Mouse (Mus musculus) testis, adult 2 months (tissue): Measurements from ENCODE around the gene C7. TPM values are rescaled to one million over a fixed set of nuclear protein-coding genes. Genes with fewer than 3 reads are reported as not detected.
A peak's percentile ranks its signal among the peaks of the same experiment; 100 is the strongest.
"Not testable (repeated sequence)": the region's sequence is repeated elsewhere in the genome, so short reads cannot be mapped to it uniquely, and the experiment has no call there.

Experiments
- H3K27ac ChIP-seq: fragments of 200-500 bp; 2 replicates; pipeline ENCODE4 v1.5.1; 2012; ENCODE audit warnings: low read depth, low read length; ENCODE audit not compliant: control insufficient read depth, insufficient read depth
- H3K27me3 ChIP-seq: fragments of 200-500 bp; 2 replicates; pipeline ENCODE4 v1.6.1; 2012; ENCODE audit warnings: mild to moderate bottlenecking, low read length, moderate library complexity; ENCODE audit not compliant: control insufficient read depth, insufficient read depth
- H3K36me3 ChIP-seq: fragments of 200-500 bp; 2 replicates; pipeline ENCODE4 v1.6.1; 2012; ENCODE audit warnings: mild to moderate bottlenecking, low read length; ENCODE audit not compliant: control insufficient read depth, insufficient read depth
- H3K4me1 ChIP-seq: fragments of 200-500 bp; 2 replicates; pipeline ENCODE4 v1.6.1; 2012; ENCODE audit warnings: low read length; ENCODE audit not compliant: control insufficient read depth, insufficient read depth
- H3K4me3 ChIP-seq: fragments of 200-500 bp; 2 replicates; pipeline ENCODE4 v1.5.1; 2012; ENCODE audit warnings: low read depth, mild to moderate bottlenecking, low read length, moderate library complexity, mixed read lengths; ENCODE audit not compliant: control insufficient read depth
- CTCF ChIP-seq: fragments of 200-500 bp; IDR thresholded peaks from 2 replicates; pipeline ENCODE4 v1.5.1; 2012; ENCODE audit warnings: low read depth, mild to moderate bottlenecking, inconsistent platforms, low read length, moderate library complexity; ENCODE audit not compliant: control insufficient read depth, insufficient read depth, insufficient replicate concordance
- POLR2A ChIP-seq: fragments of 200-500 bp; IDR thresholded peaks from 2 replicates; pipeline ENCODE4 v1.6.1; 2012; ENCODE audit warnings: low read depth, mild to moderate bottlenecking, inconsistent platforms, low read length, moderate library complexity; ENCODE audit not compliant: control insufficient read depth
- polyA plus RNA-seq: library from polyadenylated mRNA; depleted of rRNA; stranded (reverse); fragments of >200 nt; gene quantifications from 2 replicates; pipeline ENCODE4 v1.2.3, GENCODE M21; 2012; rRNA removed

Gene C7
- polyA plus RNA-seq, 1 experiment = 18.0 TPM

DNA sequence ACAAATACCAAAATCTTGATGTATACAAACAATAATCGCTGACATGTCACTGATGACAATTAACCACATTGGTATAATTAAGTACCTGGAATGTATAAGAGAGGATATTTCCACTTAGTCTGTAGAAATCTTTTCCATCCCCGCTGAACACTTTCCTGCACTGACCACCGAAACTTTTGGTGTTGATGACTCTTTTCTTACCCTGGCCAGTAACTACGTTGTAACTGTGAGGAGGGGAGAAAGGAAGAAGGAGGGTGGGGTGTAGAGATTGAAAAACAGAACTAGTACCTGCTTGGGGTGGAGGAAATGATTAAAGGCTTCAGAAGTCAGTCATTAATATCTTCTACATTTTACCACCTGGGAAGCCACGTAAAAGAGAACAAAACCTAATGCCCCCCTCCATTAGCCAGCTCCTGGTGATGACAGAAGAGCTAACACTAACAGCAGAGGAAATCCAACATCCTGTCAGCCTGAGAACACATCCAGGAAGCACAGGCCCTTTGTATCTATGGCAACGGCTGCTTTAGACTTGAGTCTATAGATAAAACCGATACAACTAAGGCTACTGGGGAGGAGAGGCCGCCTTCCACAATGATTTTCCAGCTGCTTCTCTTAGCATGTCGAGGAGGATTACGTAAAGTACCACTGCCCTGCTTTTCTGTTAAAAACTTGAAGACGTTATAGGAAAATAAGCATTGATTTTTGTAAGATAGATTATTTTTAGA, 17.8 kb downstream of the C7 start:
- Histone ChIP-seq H3K36me3 (no peaks in the 10 kb centered on the region), H3K27ac (no peak overlapping the region), H3K27me3 (no peaks in the 10 kb centered on the region), H3K4me1 (no peaks in the 10 kb centered on the region), H3K4me3 (peak overlapping the region; percentile 46)
- no peak for TF ChIP-seq CTCF
- no peak for TF ChIP-seq POLR2A

DNA sequence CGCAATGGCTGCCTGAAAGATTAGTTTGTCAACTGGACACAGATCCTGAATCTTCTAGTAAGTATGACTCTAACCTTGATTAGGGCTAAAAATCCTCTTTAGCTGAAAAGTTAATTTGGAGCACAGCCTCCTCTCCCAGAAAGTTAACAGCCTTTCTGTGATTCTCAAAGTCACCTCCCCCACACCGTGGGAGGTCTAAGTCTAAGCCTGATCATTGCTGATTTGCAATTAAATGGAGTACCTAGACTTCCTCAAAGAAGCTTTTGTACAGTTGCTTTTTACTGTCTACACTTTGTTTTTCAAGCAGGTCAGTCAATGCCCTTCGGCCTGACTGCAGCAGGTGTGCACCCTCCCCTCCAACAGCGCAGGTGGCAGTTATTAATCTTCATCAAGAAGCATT, 34.3 kb downstream of the C7 start:
- TF ChIP-seq CTCF (no peak), POLR2A (no peak)
- H3K4me3 ChIP-seq = no peak overlapping the region
- no peaks in the 10 kb centered on the region for H3K4me1 ChIP-seq
- H3K36me3 ChIP-seq = no peaks in the 10 kb centered on the region
- no peak overlapping the region for H3K27ac ChIP-seq
- H3K27me3 ChIP-seq = no peaks in the 10 kb centered on the region

GRCm38 (mm10) chr15:5023479-5024265, 39.9 kb downstream of the C7 start:
- not testable (repeated sequence) for H3K27me3 ChIP-seq, H3K4me1 ChIP-seq, H3K27ac ChIP-seq, H3K36me3 ChIP-seq
- peak overlapping the region; percentile 46 for H3K4me3 ChIP-seq

DNA sequence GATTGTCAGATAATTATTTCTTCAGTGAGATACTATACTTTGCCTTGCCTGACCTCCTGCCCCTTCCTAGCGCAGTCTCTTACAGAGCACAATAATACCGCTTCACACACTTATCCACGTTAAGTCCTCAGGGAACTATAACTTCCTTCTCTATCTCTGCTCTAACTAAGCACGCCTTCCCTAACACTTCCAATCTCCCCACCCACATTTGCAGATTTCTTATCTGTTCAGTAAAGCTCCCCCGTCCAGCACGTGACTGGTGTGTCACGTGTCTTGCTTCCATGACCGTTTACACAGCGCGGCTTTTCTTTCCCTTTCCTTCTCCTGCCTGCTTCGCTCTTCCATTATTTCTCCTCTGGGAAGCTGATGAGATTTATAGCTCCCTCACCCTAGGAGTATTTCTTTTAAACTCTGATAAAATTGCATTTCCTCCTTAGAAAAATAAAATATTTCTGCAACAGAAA, 53.9 kb downstream of the C7 start:
- H3K4me1 ChIP-seq = no peaks in the 10 kb centered on the region; the same call in 1 of the 2 replicates
- no peak overlapping the region for H3K27ac ChIP-seq
- no peaks in the 10 kb centered on the region for H3K36me3 ChIP-seq
- no peaks in the 10 kb centered on the region for H3K27me3 ChIP-seq
- H3K4me3 ChIP-seq = peak overlapping the region; percentile 69; the same call in 1 of the 2 replicates
- TF ChIP-seq CTCF (no peak), POLR2A (peak; percentile 20; the same call in 1 of the 2 replicates)

DNA sequence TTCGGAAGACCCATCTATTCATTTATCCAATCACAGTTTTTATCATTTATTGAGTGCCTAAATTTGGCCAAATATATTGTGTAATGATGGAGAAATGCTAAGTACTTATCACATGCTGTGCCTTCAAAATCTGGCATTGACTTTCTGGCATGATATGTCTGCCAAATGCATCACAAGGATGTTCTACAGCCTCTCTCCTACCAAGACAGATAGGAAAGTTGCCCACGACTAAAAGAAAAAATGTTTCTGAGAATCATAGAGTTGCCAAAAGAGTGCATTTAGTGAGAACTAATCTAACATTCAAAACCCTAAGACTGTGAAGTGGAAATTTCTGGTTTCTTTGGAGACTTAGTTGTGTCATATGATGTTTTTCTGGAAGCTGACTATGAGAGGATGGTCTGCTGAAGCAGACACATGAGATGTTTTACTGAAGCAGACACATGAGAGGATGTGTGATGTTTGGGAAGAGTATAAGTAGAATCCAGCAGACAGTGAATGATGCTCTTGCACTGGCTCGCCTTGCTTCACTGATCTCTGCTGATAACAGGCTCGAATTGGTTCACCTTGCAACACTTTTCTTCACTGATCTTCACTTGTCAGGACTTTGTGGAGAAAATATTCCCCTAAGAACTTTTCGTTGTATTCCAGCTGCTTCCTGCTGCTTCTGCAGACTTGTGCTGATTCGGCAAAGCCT, 59.9 kb downstream of the C7 start:
- Histone ChIP-seq H3K4me3 (no peak overlapping the region), H3K27ac (no peak overlapping the region), H3K4me1 (no peaks in the 10 kb centered on the region), H3K36me3 (no peaks in the 10 kb centered on the region; the same call in 1 of the 2 replicates), H3K27me3 (no peaks in the 10 kb centered on the region)
- TF ChIP-seq CTCF (no peak), POLR2A (no peak)

GRCm38 (mm10) chr15:5002903-5003302, 60.6 kb downstream of the C7 start:
- H3K36me3 ChIP-seq = no peaks in the 10 kb centered on the region; the same call in 1 of the 2 replicates
- no peak overlapping the region for H3K4me3 ChIP-seq
- H3K27me3 ChIP-seq = no peaks in the 10 kb centered on the region
- no peak overlapping the region for H3K27ac ChIP-seq
- no peak for TF ChIP-seq CTCF
- no peak for TF ChIP-seq POLR2A
- H3K4me1 ChIP-seq = no peaks in the 10 kb centered on the region

GRCm38 (mm10) chr15:4973355-4973754, 90.2 kb downstream of the C7 start:
- Histone ChIP-seq H3K36me3 (no peaks in the 10 kb centered on the region), H3K27ac (no peak overlapping the region), H3K4me3 (no peak overlapping the region), H3K4me1 (no peaks in the 10 kb centered on the region), H3K27me3 (no peaks in the 10 kb centered on the region)
- TF ChIP-seq CTCF (no peak), POLR2A (no peak)

Other genes starting within 250 kb of the C7 start
- gene Mroh2b, start 165.0 kb downstream of the C7 start, polyA plus RNA-seq = 292 and 312 TPM in 2 replicates
- 4.2 and 4.8 TPM in 2 replicates for gene Card6, start 44.8 kb upstream of the C7 start, polyA plus RNA-seq
- 559 and 603 TPM in 2 replicates for gene Rpl37, start 52.9 kb upstream of the C7 start, polyA plus RNA-seq
- gene Prkaa1, start 80.1 kb upstream of the C7 start, polyA plus RNA-seq = 5.6 and 6.3 TPM in 2 replicates
- gene Ttc33, start 121.8 kb upstream of the C7 start, polyA plus RNA-seq = 4.4 and 4.7 TPM in 2 replicates
- 0.17 and 0.47 TPM in 2 replicates for gene Ptger4, start 180.4 kb upstream of the C7 start, polyA plus RNA-seq